Mouse (Mus musculus) kidney, adult 2 months (tissue): Measurements from ENCODE around the gene Adamts17.

Source experiments
- CTCF ChIP-seq: fragments of 200-500 bp; conservative IDR thresholded peaks from 2 replicates; pipeline ENCODE4 v1.5.1; 2011; ENCODE audit warnings: low read depth, mild to moderate bottlenecking, control low read depth, low read length, moderate library complexity, mixed read lengths; ENCODE audit not compliant: insufficient read depth, insufficient read length
- POLR2A ChIP-seq: fragments of 200-500 bp; IDR thresholded peaks from one replicate; pipeline ENCODE4 v1.6.1; 2011; ENCODE audit warnings: low read depth, low read length, control low read depth

GRCm38 (mm10) chr7:67031284-67031683 lies 191.7 kb downstream of the Adamts17 start:
- TF ChIP-seq POLR2A (no peak), CTCF (no peak)
